ENCODE assay signal across 16 mouse cellular contexts in genomic region chr14:103078006-103078912, GRCm38 (mm10). TPM values are rescaled to one million over a fixed set of nuclear protein-coding genes. Genes with fewer than 3 reads are reported as not detected.
DNase-seq lines count a peak whose midpoint lies in the region; ATAC-seq lines count a peak whose summit lies in the region.
"Had no signal": no experiment of that assay in that cellular context is flagged by ENCODE, and none has a peak within 500 bp of the region (broad histone marks: within the 10 kb centered on the region; RNA-seq: fewer than 3 reads in every experiment).

No protein-coding gene starts in this region.

- no peaks in the 10 kb centered on the region for H3K27me3 ChIP-seq in midbrain, embryonic 11.5 days (ENCODE audit: control insufficient read depth, insufficient read depth, low read length)
- H3K27me3 ChIP-seq in midbrain, embryonic 15.5 days (replicated peaks) = no peaks in the 10 kb centered on the region

- H3K36me3 ChIP-seq in midbrain, embryonic 11.5 days (ENCODE audit: control insufficient read depth, insufficient read depth, low read length) = peaks cover 3% of the 10 kb centered on the region; the same call in 1 of the 2 replicates
- peaks cover 6% of the 10 kb centered on the region; the same call in 1 of the 2 replicates for H3K36me3 ChIP-seq in midbrain, embryonic 15.5 days (replicated peaks)

- H3K9ac ChIP-seq in midbrain, embryonic 11.5 days (ENCODE audit: low read length) = no peak overlapping the region
- H3K9ac ChIP-seq in midbrain, embryonic 15.5 days = no peak overlapping the region
- H3K9ac ChIP-seq: hindbrain, embryonic 14.5 days had no signal

- no peaks in the 10 kb centered on the region for H3K9me3 ChIP-seq in midbrain, embryonic 11.5 days (ENCODE audit: control insufficient read depth, low read length)
- H3K9me3 ChIP-seq in midbrain, embryonic 15.5 days = no peaks in the 10 kb centered on the region
- H3K9me3 ChIP-seq: G1E had no signal

- H3K4me3 ChIP-seq in midbrain, embryonic 11.5 days (ENCODE audit: low read depth, low read length) = no peak overlapping the region
- no peak overlapping the region for H3K4me3 ChIP-seq in midbrain, embryonic 15.5 days

- H3K4me1 ChIP-seq in midbrain, embryonic 11.5 days (ENCODE audit: control insufficient read depth, insufficient read depth, low read length) = no peaks in the 10 kb centered on the region
- no peaks in the 10 kb centered on the region for H3K4me1 ChIP-seq in midbrain, embryonic 15.5 days

- 89% methylated on average over 16 of the region's 16 CpGs for WGBS in midbrain, embryonic 11.5 days
- WGBS in midbrain, embryonic 15.5 days = 84% methylated on average over 16 of the region's 16 CpGs

- no peak overlapping the region for H3K4me2 ChIP-seq in midbrain, embryonic 11.5 days
- no peak overlapping the region for H3K4me2 ChIP-seq in midbrain, embryonic 15.5 days
- H3K4me2 ChIP-seq: hindbrain, embryonic 14.5 days had no signal

- peak; percentile 39; the same call in 1 of the 2 replicates for ATAC-seq in frontal cortex, adult (ENCODE audit: low TSS enrichment)
- ATAC-seq in midbrain, embryonic 11.5 days (ENCODE audit: low FRiP score) = no peak
- no peak for ATAC-seq in midbrain, embryonic 15.5 days (replicated peaks)

- no peak for DNase-seq in frontal cortex, postnatal 36 days (ENCODE audit: low spot score in 2 of 2)
- DNase-seq in midbrain, embryonic 11.5 days (ENCODE audit: low spot score, missing footprints) = peak; percentile 76
- peak; percentile 51 for DNase-seq in cerebellum, adult 9-11 months
- no peak for DNase-seq in embryo, embryonic 10.5 days (ENCODE audit: low spot score)
- no peak for DNase-seq in thymus, postnatal 25 days
- DNase-seq: gastrocnemius, postnatal 10 days; lung, postnatal 14 days had no signal

- no peak overlapping the region for H3K27ac ChIP-seq in midbrain, embryonic 11.5 days (ENCODE audit: low read depth, low read length)
- H3K27ac ChIP-seq in midbrain, embryonic 15.5 days = no peak overlapping the region
- H3K27ac ChIP-seq: hindbrain, embryonic 14.5 days had no signal

RNA-seq across cellular contexts. Expression of gene Cln5, which starts 8.2 kb away (rescaled TPM):
- 27.1 and 30.4 TPM in 2 replicates for polyA plus RNA-seq in midbrain, embryonic 11.5 days (2014; fragmentation: Nextera tagmentation; extraction: Ambion mirVana)
- 11.6 and 12.1 TPM in 2 replicates for polyA plus RNA-seq in midbrain, embryonic 15.5 days (2015; fragmentation: Nextera tagmentation; extraction: Ambion mirVana)

RNA-seq across cellular contexts. Expression of gene Fbxl3, which starts 21.1 kb away (rescaled TPM):
- polyA plus RNA-seq in midbrain, embryonic 11.5 days (2014; fragmentation: Nextera tagmentation; extraction: Ambion mirVana) = 26.5 and 27.3 TPM in 2 replicates
- polyA plus RNA-seq in midbrain, embryonic 15.5 days (2015; fragmentation: Nextera tagmentation; extraction: Ambion mirVana) = 21.4 and 22.0 TPM in 2 replicates

RNA-seq across cellular contexts. Expression of gene Acod1, which starts 31.5 kb away (rescaled TPM):
- not detected in 2 replicates for polyA plus RNA-seq in midbrain, embryonic 11.5 days (2014; fragmentation: Nextera tagmentation; extraction: Ambion mirVana)
- 0.13 TPM in 1 of 2 replicates, not detected in the other for polyA plus RNA-seq in midbrain, embryonic 15.5 days (2015; fragmentation: Nextera tagmentation; extraction: Ambion mirVana)
- polyA plus RNA-seq: embryonic facial prominence, embryonic 11.5 days; forebrain, embryonic 11.5 days; G1E; heart, embryonic 14.5 days; hindbrain, embryonic 14.5 days; kidney, embryonic 16.5 days; neural tube, embryonic 14.5 days had no signal

Comparison
In these comparisons a context has a peak if more than half of its experiments do, and no peak if none do; other contexts are left out.
1. DNase-seq: peak in midbrain, embryonic 11.5 days (single experiment) and cerebellum, adult 9-11 months (single experiment); none in frontal cortex, postnatal 36 days (0 of 2), embryo, embryonic 10.5 days (single experiment) and thymus, postnatal 25 days (single experiment).